Mouse (Mus musculus) lung, postnatal 36 days (tissue): ENCODE measurements around the gene Aamp.

ENCODE experiments used
- DNase-seq: peaks from one replicate; pipeline ENCODE4 v3.0.0; 2022; ENCODE audit warnings: mixed read lengths

The Aamp gene

GRCm38 (mm10) chr1:74236590-74237317 lies 47.8 kb downstream of the Aamp start:
- DNase-seq = peak; percentile 72

GRCm38 (mm10) chr1:74235938-74236589 lies 48.5 kb downstream of the Aamp start, which contains the start of gene Arpc2:
Arpc2 (plus strand) TSS chr1:74236084.
- peak; percentile 97 for DNase-seq

GRCm38 (mm10) chr1:74230992-74231391 lies 53.5 kb downstream of the Aamp start:
- no peak for DNase-seq

GRCm38 (mm10) chr1:74229942-74230341 lies 54.6 kb downstream of the Aamp start:
- no peak for DNase-seq
